Mouse (Mus musculus) splenic B cell, adult 2 months (primary cell): Measurements from ENCODE around the gene Glycam1.
A peak's percentile ranks its signal among the peaks of the same experiment; 100 is the strongest.

Experiments
- DNase-seq: peaks from one replicate; pipeline ENCODE4 v3.0.0-alpha.2; 2011; ENCODE audit warnings: low read depth, low spot score
- H3K27me3 ChIP-seq: 2 replicates; pipeline ENCODE4 v1.6.1; 2012; ENCODE audit warnings: mild to moderate bottlenecking, low read length, moderate library complexity, mixed read lengths; ENCODE audit not compliant: control insufficient read depth, poor library complexity, insufficient read depth, severe bottlenecking
- H3K36me3 ChIP-seq: 2 replicates; pipeline ENCODE4 v1.6.1; 2012; ENCODE audit warnings: mild to moderate bottlenecking, low read length, moderate library complexity, mixed read lengths; ENCODE audit not compliant: control insufficient read depth, poor library complexity, insufficient read depth, severe bottlenecking

The Glycam1 gene

GRCm38 (mm10) chr15:103535786-103536185 lies 29.1 kb downstream of the Glycam1 start:
- no peak for DNase-seq

GRCm38 (mm10) chr15:103535030-103535429 lies 29.9 kb downstream of the Glycam1 start:
- DNase-seq, result no peak
- Histone ChIP-seq H3K27me3 (no peaks in the 10 kb centered on the region), H3K36me3 (no peaks in the 10 kb centered on the region)

More at GRCm38 (mm10) chr15:103535786-103536185, 29.1 kb downstream of the Glycam1 start:
- Histone ChIP-seq H3K36me3 (no peaks in the 10 kb centered on the region), H3K27me3 (no peaks in the 10 kb centered on the region)

GRCm38 (mm10) chr15:103534054-103534620 lies 30.7 kb downstream of the Glycam1 start:
- Histone ChIP-seq H3K36me3 (no peaks in the 10 kb centered on the region), H3K27me3 (no peaks in the 10 kb centered on the region)
- no peak for DNase-seq

- Histone ChIP-seq H3K36me3 (no peaks in the 10 kb centered on the region), H3K27me3 (no peaks in the 10 kb centered on the region)
- DNase-seq, result peak; percentile 57
Measured at GRCm38 (mm10) chr15:103530372-103530771, 34.5 kb downstream of the Glycam1 start.

GRCm38 (mm10) chr15:103523156-103523555 lies 41.7 kb downstream of the Glycam1 start:
- Histone ChIP-seq H3K36me3 (no peaks in the 10 kb centered on the region; the same call in none of the 2 replicates), H3K27me3 (no peaks in the 10 kb centered on the region)
- DNase-seq, result no peak

GRCm38 (mm10) chr15:103522458-103523099 lies 42.3 kb downstream of the Glycam1 start:
- Histone ChIP-seq H3K36me3 (no peaks in the 10 kb centered on the region; the same call in none of the 2 replicates), H3K27me3 (no peaks in the 10 kb centered on the region)
- DNase-seq, result no peak

- H3K36me3 ChIP-seq, result no peaks in the 10 kb centered on the region; the same call in none of the 2 replicates
- no peak for DNase-seq
- H3K27me3 ChIP-seq, result no peaks in the 10 kb centered on the region
Measured at GRCm38 (mm10) chr15:103519386-103520378, 45.2 kb downstream of the Glycam1 start.

GRCm38 (mm10) chr15:103518600-103519385 lies 46.1 kb downstream of the Glycam1 start:
- DNase-seq, result no peak
- Histone ChIP-seq H3K36me3 (no peaks in the 10 kb centered on the region; the same call in 1 of the 2 replicates), H3K27me3 (no peaks in the 10 kb centered on the region)

- no peaks in the 10 kb centered on the region; the same call in 1 of the 2 replicates for H3K36me3 ChIP-seq
- no peaks in the 10 kb centered on the region for H3K27me3 ChIP-seq
- no peak for DNase-seq
Measured at GRCm38 (mm10) chr15:103514914-103515313, 50.0 kb downstream of the Glycam1 start.

GRCm38 (mm10) chr15:103514119-103514518 lies 50.8 kb downstream of the Glycam1 start:
- DNase-seq, result peak; percentile 40
- no peaks in the 10 kb centered on the region for H3K36me3 ChIP-seq
- H3K27me3 ChIP-seq, result no peaks in the 10 kb centered on the region

- Histone ChIP-seq H3K36me3 (no peaks in the 10 kb centered on the region), H3K27me3 (no peaks in the 10 kb centered on the region)
- no peak for DNase-seq
Measured at GRCm38 (mm10) chr15:103513621-103514031, 51.3 kb downstream of the Glycam1 start.
